Mouse (Mus musculus) frontal cortex, adult 2 months (tissue): ENCODE results near the gene Btnl9. TPM values are rescaled to one million over a fixed set of nuclear protein-coding genes. Genes with fewer than 3 reads are reported as not detected.
"Not testable (repeated sequence)": the region's sequence is repeated elsewhere in the genome, so short reads cannot be mapped to it uniquely, and the experiment has no call there.

Source experiments
- DNase-seq, 2 experiments: peaks; one replicate each; pipeline ENCODE4 v3.0.0; 2022; ENCODE audit warnings: low spot score in 1 of 2; ENCODE audit errors: extremely low spot score in 1 of 2
- polyA plus RNA-seq: library from polyadenylated mRNA; depleted of rRNA; stranded (reverse); fragments of >200 nt; gene quantifications from 2 replicates; pipeline ENCODE4 v1.2.3, GENCODE M21; 2012; rRNA removed

The Btnl9 gene
- polyA plus RNA-seq, 1 experiment: not detected

GRCm38 (mm10) chr11:49186452-49186851, 507 bp downstream of the Btnl9 start:
- DNase-seq: no peak

GRCm38 (mm10) chr11:49183172-49183571, 3.8 kb downstream of the Btnl9 start:
- DNase-seq: no peak

GRCm38 (mm10) chr11:49176047-49176779, 10.7 kb downstream of the Btnl9 start:
- DNase-seq: not testable (repeated sequence)

- no peak for DNase-seq
Measured at GRCm38 (mm10) chr11:49175345-49175744, 11.6 kb downstream of the Btnl9 start.

- no peak for DNase-seq
Measured at GRCm38 (mm10) chr11:49170576-49170975, 16.4 kb downstream of the Btnl9 start.

- DNase-seq: peak in 1 of 2 experiments; percentile 8
Measured at GRCm38 (mm10) chr11:49168839-49169611, 17.9 kb downstream of the Btnl9 start.

- DNase-seq: no peak
Measured at GRCm38 (mm10) chr11:49156821-49157814, 29.8 kb downstream of the Btnl9 start.

GRCm38 (mm10) chr11:49154077-49154476, 32.9 kb downstream of the Btnl9 start, which contains the start of gene Olfr1394:
Gene Olfr1394, plus strand, starts transcription at chr11:49154377.
- no peak for DNase-seq

GRCm38 (mm10) chr11:49141974-49142373, 45.0 kb downstream of the Btnl9 start, which contains the start of gene Olfr1395:
Gene Olfr1395, plus strand, starts transcription at chr11:49142274.
- DNase-seq: no peak

GRCm38 (mm10) chr11:49124169-49124568, 62.8 kb downstream of the Btnl9 start:
- no peak for DNase-seq

GRCm38 (mm10) chr11:49119635-49120034, 67.3 kb downstream of the Btnl9 start:
- no peak for DNase-seq

Other genes starting within 250 kb of the Btnl9 start
- 0.90 and 1.5 TPM in 2 replicates for gene Psme2b, start 241.0 kb downstream of the Btnl9 start, polyA plus RNA-seq
- gene Olfr56, start 208.3 kb downstream of the Btnl9 start, polyA plus RNA-seq: 0.10 and 0.11 TPM in 2 replicates
- 0.42 and 0.64 TPM in 2 replicates for gene 9930111J21Rik1, start 207.8 kb downstream of the Btnl9 start, polyA plus RNA-seq
- 0.08 and 0.12 TPM in 2 replicates for gene Gm12185, start 194.9 kb downstream of the Btnl9 start, polyA plus RNA-seq
- 1.3 and 1.8 TPM in 2 replicates for gene Tgtp1, start 193.0 kb downstream of the Btnl9 start, polyA plus RNA-seq
- 1.3 TPM in 2 replicates for gene 9930111J21Rik2, start 135.9 kb downstream of the Btnl9 start, polyA plus RNA-seq
- gene Tgtp2, start 123.0 kb downstream of the Btnl9 start, polyA plus RNA-seq: 1.4 and 1.6 TPM in 2 replicates
- gene Ifi47, start 110.6 kb downstream of the Btnl9 start, polyA plus RNA-seq: 1.7 and 2.0 TPM in 2 replicates
- gene Olfr1396, start 72.3 kb downstream of the Btnl9 start, polyA plus RNA-seq: not detected in 2 replicates
- 0.04 and 0.11 TPM in 2 replicates for gene Olfr1395, start 44.9 kb downstream of the Btnl9 start, polyA plus RNA-seq
- not detected in 2 replicates for gene Olfr1394, start 32.8 kb downstream of the Btnl9 start, polyA plus RNA-seq
- gene Zfp62, start 16.1 kb upstream of the Btnl9 start, polyA plus RNA-seq: 24.2 and 26.4 TPM in 2 replicates
- gene Mgat1, start 57.0 kb upstream of the Btnl9 start, polyA plus RNA-seq: 58.5 and 65.0 TPM in 2 replicates
- 0.48 and 0.57 TPM in 2 replicates for gene Olfr1393, start 91.1 kb upstream of the Btnl9 start, polyA plus RNA-seq
- gene Olfr1392, start 98.1 kb upstream of the Btnl9 start, polyA plus RNA-seq: 0.11 and 0.18 TPM in 2 replicates
- not detected in 2 replicates for gene Olfr10, start 117.6 kb upstream of the Btnl9 start, polyA plus RNA-seq
- not detected in 2 replicates for gene Olfr1391, start 135.6 kb upstream of the Btnl9 start, polyA plus RNA-seq
- not detected in 2 replicates for gene Olfr1390, start 148.0 kb upstream of the Btnl9 start, polyA plus RNA-seq
- gene Olfr1389, start 235.9 kb upstream of the Btnl9 start, polyA plus RNA-seq: 0.02 and 0.11 TPM in 2 replicates
- gene Olfr1388, start 249.5 kb upstream of the Btnl9 start, polyA plus RNA-seq: 0.10 and 0.19 TPM in 2 replicates